Mouse (Mus musculus) B cell, adult 2 months (primary cell): ENCODE measurements at regions not wholly inside any gene's neighbourhood (a gene's known extent, or its start where the extent isn't known, plus 50 kb on each side); places are given as distances from the start of the nearest gene placed in this dataset.
"Not testable (repeated sequence)": the region's sequence is repeated elsewhere in the genome, so short reads cannot be mapped to it uniquely, and the experiment has no call there.

Source experiments
- DNase-seq, 2 experiments: peaks; one replicate each; pipeline ENCODE4 v3.0.0; 2022

DNA sequence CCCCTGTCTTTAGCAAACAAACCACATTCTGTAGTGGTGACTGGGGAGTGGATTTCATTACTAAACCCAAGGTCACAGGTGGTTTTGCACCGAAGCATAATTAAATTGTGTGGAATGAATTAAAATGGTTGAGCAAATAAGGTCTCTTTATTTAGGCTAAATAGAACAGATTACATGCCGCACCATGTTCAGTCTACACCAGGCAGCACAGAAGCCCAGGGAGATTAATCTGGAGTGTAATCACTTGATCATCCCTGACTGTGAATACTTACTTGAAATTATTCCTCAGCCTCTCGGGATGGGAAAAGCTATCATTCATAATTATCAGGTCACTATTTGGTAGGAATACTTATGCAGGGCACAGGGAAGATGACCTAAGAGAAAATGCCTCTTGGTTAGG lies 1293.3 kb upstream of the Sel1l start:
- no peak for DNase-seq

DNA sequence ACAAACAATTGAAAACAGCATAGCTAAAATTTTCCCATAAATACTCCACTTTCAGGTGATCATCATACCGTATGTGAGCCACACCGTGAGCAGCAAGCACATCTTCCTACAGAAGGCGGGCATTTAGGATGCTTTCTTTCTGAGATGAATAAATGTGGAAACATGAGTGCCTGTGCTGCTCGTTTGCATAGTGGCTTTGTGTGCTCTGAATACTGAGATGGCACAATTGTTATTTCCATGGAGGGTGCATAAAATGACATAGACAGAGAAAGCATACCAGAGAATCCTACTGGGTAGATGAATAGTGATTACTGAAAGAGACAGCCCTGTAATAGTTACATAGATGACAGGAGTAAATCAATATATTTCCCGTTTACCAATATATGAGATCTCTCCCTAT lies 1287.4 kb upstream of the Sel1l start:
- DNase-seq = no peak

GRCm38 (mm10) chr12:93122216-93122615 lies 1273.3 kb upstream of the Sel1l start:
- DNase-seq = no peak

- no peak for DNase-seq
These were observed 1239.3 kb upstream of the Sel1l start for GRCm38 (mm10) chr12:93088031-93088790.

GRCm38 (mm10) chr12:93063864-93064263 lies 1214.9 kb upstream of the Sel1l start:
- no peak for DNase-seq

DNA sequence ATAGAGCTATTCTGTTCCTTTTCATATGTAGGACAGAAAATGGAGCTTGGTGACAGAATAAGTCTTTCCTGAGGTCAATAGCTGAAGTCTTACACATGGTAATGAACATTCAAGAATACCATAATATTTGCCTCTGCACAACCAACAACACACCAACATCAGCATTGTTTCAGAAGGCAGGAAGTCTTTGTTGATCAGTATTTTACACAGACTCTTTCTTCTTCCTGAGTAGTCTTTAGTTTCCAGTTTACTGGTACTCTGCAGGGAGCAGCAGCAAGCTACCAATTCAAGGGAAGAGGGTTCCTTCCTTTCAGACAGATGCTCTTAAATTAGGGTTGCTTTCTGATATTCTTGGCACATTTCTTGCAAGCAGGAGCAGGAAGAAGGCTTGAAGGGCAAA lies 1170.7 kb upstream of the Sel1l start:
- DNase-seq = no peak

- no peak for DNase-seq
These were observed 1162.6 kb upstream of the Sel1l start for GRCm38 (mm10) chr12:93011583-93011982.

GRCm38 (mm10) chr12:93006844-93007365 lies 1157.9 kb upstream of the Sel1l start:
- no peak for DNase-seq

GRCm38 (mm10) chr12:93003125-93003524 lies 1154.2 kb upstream of the Sel1l start:
- DNase-seq = no peak

DNA sequence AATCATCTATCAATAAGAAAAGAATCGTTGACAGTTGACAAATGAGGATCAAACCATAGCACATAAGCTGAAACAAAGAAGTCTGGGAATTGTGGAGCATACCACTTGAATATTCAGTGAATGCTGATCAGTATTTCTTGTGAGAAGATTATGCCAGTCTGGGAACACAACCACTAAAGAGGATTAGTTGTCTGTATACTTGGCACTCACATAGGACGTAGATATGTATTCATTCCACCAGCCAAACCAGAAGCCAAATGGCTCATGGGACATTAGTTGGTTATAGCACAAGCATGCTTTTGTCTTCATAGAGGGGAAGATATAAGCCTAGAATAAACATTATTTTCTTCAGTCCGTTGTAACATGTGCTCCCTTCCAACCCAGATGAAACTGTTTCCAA lies 1126.7 kb upstream of the Sel1l start:
- no peak for DNase-seq

GRCm38 (mm10) chr12:92944352-92944751 lies 1095.4 kb upstream of the Sel1l start:
- DNase-seq = no peak

- no peak for DNase-seq
These were observed 1078.6 kb upstream of the Sel1l start for GRCm38 (mm10) chr12:92927591-92927990.

- DNase-seq = no peak
These were observed 1078.0 kb upstream of the Sel1l start for GRCm38 (mm10) chr12:92926942-92927341.

DNA sequence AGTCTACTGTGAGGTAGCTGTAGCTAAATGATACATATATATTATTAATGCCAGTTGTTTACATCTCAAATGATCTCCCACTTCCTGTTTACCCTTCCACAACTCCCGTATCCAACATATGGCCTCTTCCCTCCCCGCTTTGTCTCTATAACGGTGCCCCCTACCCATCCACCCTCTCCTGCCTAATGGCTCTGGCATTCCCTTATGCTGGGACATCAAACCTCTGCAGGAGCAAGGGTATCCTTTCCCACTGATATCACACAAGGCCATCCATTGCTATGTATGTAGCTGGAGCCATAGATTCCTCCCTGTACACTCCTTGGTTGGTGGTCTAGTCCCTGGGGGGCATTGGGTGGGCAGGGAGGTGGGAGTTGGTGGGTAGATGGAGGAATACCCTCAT lies 1071.0 kb upstream of the Sel1l start:
- no peak for DNase-seq

- no peak for DNase-seq
These were observed 1067.3 kb upstream of the Sel1l start for GRCm38 (mm10) chr12:92916267-92916666.

DNA sequence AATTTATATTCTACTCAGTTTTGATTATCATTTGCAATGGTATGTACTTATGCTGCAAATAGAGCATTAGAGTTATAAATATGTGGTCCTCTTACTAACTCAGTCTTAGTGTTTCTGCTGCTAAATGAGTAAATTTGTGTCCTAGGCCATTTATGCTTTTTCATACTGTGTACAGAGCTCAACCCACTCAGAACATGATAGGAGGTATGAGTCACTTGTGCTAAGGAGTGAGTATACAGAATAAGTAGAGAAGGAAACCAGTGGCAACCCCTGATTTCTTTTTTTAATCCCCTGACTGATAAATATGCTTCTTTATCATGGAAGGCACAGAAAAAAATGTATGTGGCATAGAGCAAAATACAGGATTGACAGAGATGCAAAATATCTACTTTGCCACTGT lies 1066.8 kb upstream of the Sel1l start:
- no peak for DNase-seq

DNA sequence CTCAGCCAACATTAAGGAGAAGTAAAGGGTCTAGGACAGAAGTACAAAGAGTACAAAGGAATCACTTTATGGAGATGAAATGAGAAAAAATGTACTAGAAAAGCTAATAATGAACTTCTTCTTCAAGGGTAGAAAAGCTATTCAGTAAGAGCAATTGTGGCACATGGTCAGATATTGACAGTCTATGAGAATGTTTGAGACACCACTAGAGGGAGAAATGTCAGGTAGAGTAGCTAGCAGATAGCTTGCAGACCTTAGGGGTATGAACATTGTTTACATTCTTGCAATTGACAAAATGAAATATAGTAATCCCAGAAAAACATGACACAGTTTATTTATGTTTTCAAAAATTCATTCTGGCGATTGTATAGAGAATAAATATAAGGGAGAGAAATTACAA lies 1066.2 kb upstream of the Sel1l start:
- no peak for DNase-seq

GRCm38 (mm10) chr12:92904382-92904781 lies 1055.4 kb upstream of the Sel1l start:
- no peak for DNase-seq

DNA sequence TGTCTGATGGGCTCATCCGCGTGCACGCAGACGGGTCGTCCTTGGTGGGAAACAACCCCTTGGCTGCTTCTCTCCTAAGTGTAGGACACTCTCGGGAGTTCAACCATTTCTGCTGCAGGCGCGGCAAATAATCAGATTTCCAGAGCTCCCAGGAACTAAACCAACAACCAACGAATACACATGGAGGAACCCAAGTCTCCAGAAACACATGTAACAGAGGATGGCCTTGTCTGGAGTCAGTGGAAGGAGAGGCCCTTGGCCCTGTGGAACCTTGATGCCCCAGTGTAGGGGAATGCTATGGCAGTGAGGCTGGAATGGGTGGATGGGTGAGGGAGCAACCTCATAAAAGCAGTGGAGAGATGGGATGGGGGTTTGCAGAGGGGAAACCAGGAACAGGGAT lies 1043.4 kb upstream of the Sel1l start:
- no peak for DNase-seq

- DNase-seq = not testable (repeated sequence)
These were observed 1042.7 kb upstream of the Sel1l start for GRCm38 (mm10) chr12:92891663-92892062.

GRCm38 (mm10) chr12:92891126-92891525 lies 1042.2 kb upstream of the Sel1l start:
- DNase-seq = not testable (repeated sequence)

DNA sequence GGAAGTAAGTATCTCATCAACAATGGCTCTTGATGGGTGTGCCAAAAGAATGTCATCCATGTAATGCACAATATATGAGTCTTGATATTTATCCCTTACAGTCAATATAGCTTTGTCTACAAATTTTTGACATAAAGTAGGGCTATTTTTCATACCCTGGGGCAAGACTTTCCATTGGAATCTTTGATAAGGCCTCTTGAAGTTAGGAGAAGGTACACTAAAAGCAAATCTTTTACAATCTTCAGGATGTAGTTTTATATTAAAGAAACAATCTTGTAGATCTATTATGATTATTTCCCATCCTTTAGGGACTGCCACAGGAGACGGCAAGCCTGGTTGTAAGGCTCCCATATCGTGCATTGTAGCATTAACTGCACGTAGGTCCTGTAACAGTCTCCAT lies 1038.8 kb upstream of the Sel1l start:
- DNase-seq = no peak

DNA sequence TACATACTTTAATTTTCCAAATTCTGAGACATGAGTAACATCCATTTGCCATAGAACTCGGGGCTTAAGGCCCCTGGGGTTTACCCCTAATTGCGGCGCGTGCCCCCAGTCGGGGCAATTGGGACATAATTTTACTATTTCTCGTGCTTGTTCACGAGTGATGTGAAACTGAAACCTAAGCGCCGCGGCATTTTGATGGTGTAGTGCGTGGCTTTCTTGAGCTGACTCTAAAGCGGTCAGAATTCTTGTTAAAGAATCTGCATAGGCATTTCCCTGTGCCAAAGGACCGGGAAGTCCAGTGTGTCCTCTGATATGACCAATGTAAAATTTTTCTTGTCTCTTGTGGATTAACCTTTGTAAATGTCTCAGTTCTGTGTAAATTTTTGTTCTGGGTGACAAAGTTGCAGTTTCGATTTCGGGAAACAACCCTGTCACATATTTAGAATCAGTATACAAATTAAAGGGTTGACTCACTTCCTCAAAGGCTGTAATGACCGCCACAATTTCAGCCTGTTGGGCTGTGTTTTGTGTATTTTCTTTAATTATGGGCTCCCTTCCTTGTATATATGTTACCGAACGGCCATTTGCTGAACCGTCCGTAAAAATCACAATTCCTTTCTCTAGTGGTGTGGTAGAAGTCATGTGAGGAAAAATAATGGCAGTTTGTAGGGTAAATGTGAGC lies 1037.6 kb upstream of the Sel1l start:
- not testable (repeated sequence) for DNase-seq

DNA sequence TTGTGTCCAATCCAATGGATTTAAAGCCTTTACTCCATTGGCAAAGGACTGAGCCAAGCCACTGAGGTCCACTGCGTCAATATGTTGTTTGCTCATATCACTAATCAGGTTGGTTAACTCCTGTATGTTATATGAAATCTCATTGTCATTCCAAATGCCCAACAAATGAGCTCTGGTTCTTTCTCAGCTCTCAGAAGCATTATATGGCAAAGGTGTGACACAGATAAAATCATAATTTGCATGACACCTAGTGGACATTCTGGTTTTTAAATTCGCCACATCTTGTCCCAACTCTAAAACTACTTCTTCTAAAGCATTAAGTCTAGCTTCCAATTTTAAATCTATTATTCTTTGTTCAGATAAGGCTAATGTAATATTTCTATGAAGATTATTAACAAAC lies 1035.1 kb upstream of the Sel1l start:
- not testable (repeated sequence) for DNase-seq
